Mouse (Mus musculus): ENCODE measurements at regions not wholly inside any gene's neighbourhood (a gene's known extent, or its start where the extent isn't known, plus 50 kb on each side); places are given as distances from the start of the nearest gene placed in this dataset.

DNA sequence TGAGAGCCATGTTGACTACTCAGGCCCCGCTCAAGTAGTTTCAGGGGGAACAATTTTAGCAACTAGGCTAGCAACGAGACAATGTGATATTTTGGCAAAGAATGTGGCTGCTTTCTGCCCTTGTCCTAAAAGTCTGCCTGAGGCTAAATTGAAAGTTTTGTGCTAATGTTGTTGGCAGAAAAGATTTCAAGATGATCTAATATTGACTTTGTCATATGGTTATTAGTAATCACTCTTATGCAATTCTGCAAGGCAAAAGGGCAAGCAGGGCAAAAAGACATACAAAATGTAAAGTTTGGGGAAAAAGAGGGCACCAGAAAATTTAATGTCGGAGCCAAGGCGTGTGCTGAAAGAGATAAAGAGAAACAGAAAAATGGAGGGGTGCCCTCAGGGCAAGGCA lies 164.1 kb upstream of the N4bp1 start:
- intact Hi-C loops (cut with DNase I), result no loop called here
- no peak for DNase-seq (ENCODE audit: low spot score in 2 of 2)

DNA sequence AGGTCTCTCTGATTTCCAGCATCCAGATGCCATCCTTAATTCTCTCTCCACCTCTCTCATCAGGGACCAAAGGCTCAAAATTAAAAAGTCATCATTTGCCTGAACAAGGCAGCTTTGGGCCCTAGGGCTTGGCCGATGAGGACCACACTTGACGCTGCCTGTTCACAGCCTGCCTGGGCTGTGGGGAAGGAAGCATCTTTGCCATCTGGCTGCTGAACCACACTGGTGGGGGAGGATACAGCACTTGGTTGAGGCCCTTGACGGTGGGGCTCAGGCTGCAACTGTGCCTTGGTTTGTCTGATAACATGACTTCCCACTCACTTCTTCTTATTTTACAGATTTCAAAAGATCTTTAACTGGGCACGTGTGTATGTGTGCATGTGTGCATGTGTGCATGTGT lies 161.5 kb upstream of the N4bp1 start:
- intact Hi-C loops (cut with DNase I), result no loop called here
- DNase-seq (ENCODE audit: low spot score in 2 of 2), result peak in 1 of 2 experiments; percentile 5

DNA sequence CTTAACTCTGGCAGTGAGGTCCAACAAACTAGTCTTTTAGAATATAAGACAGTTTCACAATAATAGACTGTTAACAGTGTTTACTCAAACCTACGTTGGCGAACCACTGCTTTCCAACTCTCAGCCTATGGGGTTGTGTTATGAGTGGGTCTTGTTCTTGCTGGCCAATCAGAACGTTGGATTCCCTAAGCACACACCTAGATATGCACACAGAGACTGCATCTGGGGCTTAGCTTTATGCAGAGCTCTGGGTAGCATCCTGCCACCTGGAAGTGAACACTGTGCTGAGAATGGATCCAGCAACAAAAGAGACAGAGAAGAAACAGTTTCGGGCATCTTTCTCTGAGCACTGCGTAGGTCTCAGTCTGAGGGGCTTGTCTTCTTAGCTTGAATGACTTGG lies 158.0 kb upstream of the N4bp1 start:
- DNase-seq (ENCODE audit: low spot score in 2 of 2), result no peak
- intact Hi-C loops (cut with DNase I), result no loop called here

DNA sequence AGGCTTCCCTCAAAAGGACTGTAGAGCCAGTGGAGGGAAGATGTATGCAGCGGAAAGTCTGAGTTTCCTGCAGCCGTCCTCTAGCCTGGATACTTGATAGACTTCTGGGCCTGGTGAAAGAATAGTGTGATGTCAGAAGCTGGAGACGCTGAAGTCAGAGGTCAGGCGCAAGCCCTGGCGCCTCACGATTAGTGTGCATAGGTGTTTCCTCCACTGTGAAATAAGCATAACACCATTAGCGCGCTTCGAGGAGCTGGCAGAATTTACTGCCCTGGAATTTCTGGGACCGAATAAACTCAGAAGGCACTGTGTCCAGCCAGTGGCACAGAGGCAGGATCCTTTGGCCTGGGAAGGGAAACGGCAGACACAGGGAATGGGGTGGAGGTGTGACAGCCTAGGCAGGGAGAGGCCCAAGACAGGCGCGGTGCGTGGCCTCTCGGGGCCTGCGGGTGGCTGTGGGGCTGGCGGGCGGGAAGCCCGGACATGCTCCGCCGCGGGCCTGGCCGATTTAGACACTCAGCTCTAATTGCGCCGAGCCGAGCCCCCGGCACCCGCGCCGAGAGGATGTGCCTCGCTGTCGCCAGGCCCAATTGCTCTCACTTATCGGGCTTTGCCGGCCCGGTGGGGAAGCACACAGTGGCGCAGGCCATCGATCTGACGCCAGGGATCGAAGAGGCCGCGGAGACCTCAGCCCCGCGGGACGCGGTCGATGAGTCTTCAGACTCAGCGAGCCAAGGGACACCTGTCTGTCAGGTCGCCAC lies 152.7 kb upstream of the N4bp1 start:
- intact Hi-C loops (cut with DNase I), result no loop called here
- DNase-seq (ENCODE audit: low spot score in 2 of 2), result peak in 1 of 2 experiments; percentile 2

DNA sequence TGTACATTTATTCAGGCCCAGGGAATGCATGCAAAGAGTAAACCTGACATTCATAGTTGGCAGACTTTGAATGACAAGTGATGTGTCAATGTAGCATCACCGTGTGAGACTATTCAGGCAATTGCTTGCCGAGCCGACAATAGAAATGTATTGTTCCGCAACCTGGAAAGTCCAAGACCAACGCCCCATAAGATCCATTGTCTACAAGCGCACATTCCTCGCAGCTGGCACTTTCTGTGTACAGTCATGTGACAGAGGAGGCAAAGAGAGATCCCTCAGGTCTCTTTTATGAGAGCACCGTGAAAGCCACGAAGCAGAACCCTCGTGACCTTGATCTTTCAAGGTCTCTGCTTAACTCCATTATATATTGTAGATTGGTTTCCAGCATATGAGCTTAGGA lies 150.9 kb upstream of the N4bp1 start:
- intact Hi-C loops (cut with DNase I), result no loop called here

DNA sequence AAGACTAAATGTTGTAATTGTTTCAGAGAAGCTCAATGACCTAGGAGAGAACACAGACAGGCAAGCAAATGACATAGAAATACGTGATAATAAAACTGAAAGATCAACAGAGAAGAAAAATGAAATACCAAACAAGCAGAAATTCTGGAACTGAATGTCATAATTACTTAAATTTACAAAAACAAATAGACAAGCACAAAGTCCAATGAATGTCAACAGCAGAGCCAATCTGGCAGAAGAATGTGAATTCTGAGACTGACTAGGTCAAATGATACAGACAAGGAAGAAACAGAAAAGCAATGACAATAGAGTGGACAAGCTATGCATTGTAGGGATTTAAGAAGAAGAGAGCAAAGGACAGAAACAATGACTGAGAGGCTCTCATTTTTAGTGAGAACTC lies 143.1 kb upstream of the N4bp1 start:
- intact Hi-C loops (cut with DNase I), result no loop called here
- no peak for DNase-seq (ENCODE audit: low spot score in 2 of 2)

More for the DNA sequence above, 150.9 kb upstream of the N4bp1 start:
- DNase-seq (ENCODE audit: low spot score in 2 of 2), result no peak

DNA sequence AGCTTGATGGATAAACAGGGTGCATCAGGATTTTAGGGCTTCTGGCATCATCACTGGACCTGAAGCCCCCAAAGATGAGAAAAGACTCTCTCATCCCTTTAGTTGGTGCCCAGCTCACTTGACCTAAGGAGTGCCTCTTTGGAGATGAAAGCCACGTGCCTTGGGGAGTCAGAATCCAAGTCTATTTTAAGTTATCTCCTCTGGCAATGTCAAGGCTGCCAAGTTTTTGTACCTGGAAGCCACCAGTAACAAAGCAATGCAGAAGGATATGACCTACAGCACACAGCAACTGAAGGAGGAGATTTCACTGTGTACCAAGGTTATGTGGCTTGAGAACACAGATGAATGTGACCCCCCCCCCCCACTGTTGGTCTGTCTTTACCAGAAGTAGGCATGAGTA lies 140.9 kb upstream of the N4bp1 start:
- intact Hi-C loops (cut with DNase I), result no loop called here
- no peak for DNase-seq (ENCODE audit: low spot score in 2 of 2)

DNA sequence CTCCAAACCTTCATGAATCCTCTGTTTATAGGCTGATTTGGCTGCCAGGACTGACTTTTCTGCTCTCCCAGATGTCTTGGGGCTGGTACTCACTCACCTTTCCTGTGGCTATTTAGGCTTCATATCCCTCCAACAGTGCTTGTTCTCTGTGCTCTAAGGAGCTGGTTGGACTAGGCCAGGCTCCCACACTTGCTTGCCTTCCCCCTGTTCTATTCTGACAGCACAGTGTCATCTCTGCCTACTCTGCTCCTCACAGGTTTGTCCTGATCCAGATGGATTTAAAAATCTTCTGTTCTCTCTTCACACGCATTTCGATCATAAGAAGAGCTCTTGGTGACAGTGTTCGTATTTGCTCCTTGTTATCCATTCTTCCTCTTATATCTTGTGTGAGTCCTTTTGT lies 134.7 kb upstream of the N4bp1 start:
- intact Hi-C loops (cut with DNase I), result no loop called here
- DNase-seq (ENCODE audit: low spot score in 2 of 2), result peak in 1 of 2 experiments; percentile 21

DNA sequence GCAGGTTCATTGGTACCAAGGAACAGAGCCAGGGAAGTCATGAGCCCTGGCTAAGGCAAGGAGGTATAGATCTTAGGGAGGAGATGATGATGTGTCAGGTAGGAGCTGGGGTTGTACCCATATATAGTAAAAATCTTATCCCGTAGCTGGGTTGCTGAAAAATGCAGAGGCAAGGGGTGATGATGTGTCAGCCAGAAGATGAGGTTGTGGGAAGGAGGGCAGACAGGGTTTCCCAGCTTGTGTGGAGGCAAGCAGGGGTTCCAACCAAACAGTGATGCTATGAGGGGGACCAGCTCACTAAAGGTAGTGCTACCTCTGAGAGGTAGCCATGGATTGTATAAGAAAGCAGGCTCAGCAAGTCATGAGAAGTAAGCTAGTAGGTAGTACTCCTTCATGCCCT lies 90.5 kb upstream of the N4bp1 start:
- intact Hi-C loops (cut with DNase I), result no loop called here
- DNase-seq (ENCODE audit: low spot score in 2 of 2), result no peak

DNA sequence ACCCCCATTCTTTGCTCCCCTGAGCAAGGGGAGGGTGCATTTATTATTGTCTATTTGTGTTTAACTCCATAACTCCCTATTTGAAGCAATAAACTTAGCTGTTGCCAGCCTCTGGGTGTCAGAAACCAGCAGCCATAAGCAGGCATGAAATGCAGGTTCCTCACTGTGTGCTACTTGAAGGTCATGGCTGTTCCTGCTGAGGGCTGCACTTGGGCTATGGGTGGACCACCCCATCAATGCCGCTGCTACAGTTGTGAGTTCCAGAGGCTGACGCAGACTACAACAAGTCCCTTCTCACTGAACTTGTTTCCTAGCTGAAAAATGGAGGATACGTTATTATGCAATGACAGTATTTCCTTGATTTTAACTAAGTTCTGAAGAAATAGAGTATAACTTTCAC lies 86.7 kb upstream of the N4bp1 start:
- intact Hi-C loops (cut with DNase I), result no loop called here
- DNase-seq (ENCODE audit: low spot score in 2 of 2), result no peak

DNA sequence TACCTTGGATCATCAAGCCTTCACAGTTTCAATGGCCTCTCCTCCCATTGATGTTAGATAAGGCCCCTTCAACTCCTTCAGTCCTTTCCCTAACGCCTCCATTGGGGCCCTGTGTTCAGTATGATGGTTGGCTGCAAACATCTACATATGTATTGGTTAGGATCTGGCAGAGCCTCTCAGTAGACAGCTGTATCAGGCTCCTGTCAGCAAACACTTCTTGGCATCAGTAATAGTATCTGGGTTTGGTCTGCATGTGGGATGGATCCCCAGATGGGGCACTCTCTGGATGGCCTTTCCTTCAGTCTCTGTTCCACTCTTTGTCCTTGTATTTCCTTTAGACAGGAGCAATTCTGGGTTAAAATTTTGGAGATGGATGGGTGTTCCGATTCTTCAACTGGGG lies 84.0 kb upstream of the N4bp1 start:
- intact Hi-C loops (cut with DNase I), result no loop called here

DNA sequence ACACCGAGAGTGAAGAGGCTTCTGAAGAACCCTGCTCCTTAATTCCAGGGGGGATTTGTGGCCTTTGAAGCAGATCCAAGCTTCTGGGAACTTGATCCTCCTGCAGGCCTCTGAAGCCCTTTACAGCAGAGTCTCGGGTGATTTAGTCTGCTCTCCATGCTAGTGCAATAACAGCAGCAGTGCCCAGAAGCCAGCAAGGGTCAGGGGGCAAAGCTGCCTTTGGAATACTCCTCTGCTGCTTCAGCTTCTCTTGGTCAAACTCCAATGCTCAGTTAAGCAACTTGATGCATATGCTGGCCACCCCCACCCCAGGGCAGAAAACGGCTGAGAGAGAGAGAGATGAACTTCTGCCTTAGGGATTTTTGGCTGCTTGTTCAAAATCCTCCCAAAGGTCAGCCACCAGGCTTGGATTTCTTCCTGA lies 82.8 kb upstream of the N4bp1 start:
- no peak for DNase-seq (ENCODE audit: low spot score in 2 of 2)
- intact Hi-C loops (cut with DNase I), result no loop called here

More for the DNA sequence above, 84.0 kb upstream of the N4bp1 start:
- no peak for DNase-seq (ENCODE audit: low spot score in 2 of 2)

DNA sequence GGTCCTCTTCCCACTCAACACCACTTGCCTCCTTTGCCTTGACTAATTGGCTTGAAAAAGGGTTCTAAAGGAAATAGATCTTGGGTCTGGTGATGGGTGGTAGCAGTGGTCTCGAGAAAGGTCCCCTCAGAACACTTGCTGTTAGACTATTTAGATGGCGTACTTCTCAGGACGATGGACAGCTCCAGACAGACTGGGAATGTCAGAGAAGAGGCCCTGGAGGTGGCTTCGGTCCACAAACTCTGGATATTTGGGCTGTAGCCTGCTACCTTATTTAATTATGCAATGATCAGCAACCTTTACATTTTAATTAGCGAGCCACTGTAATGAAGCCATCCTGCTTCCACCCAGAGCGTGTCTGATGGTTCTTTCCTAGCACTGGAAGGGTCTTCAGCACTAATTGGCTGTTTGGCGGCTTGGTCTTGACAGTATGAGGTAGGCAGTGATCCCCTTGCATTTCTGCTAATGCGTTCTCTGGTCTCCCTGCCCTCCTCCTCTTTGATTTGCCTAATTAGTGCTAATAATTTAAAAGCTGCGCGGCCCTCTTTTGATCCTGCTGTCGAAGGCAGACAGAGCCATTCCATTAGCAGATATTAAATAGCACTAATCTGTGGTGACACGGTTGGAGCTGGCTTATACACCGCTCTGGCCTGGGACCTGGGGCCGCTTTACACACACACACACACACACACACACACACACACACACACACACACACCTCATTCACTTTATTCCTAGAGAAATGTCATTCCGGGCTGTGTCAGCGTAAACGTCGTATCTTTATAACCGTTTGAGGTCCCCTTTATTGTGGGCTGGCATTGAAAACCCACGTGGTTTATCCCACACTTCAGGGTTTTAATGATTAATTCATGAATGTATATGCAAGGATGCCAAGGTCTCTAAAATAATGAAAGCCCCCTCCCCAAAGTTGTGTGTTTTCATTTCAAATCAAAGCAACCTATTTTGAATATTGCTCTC lies 76.4 kb upstream of the N4bp1 start:
- intact Hi-C loops (cut with DNase I), result no loop called here
- DNase-seq (ENCODE audit: low spot score in 2 of 2), result no peak
